Mouse (Mus musculus) urinary bladder, postnatal 10 days (tissue): ENCODE results near the gene Lrp8.

Source experiments
- DNase-seq: peaks from one replicate; pipeline ENCODE4 v3.0.0; 2022; ENCODE audit warnings: low spot score

The Lrp8 gene

DNA sequence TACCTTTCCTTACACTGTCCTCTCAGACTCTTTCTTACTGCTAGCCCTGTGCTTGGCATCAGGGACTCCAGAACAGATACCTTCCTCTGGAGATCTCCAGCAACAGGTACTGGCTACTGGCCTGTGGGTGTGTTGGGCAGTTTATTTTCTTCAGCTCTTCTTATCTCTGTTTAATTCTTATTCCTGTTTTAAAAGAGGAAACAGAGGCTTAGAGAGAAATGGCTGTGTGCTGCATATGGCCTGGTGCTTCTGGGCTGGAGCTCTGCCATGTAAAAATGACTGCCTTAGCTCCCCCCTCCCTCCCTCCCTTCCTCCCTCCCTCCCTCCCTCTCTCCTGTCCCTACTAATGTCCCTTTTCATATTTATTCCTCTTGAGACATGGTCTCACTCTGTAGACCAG is 6.6 kb downstream of the Lrp8 start:
- no peak for DNase-seq

DNA sequence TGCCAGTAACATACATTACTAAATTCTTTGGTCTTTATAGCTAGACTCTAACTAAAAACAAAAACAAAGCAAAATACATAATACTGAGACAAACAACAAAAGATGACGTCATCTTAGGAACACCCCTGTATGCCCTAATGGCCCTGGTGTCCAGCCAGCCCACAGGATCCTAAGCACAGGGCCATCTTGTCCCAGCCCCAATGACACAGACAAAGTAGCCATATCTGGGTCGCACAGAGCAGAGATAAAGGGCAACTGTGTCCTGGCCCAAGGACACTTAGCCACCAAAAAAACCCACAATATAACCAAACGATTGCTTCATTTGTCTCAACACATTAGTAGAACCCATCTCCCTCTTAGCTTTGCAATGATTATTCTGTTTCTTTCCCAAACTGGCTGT is 8.9 kb downstream of the Lrp8 start:
- DNase-seq: no peak

DNA sequence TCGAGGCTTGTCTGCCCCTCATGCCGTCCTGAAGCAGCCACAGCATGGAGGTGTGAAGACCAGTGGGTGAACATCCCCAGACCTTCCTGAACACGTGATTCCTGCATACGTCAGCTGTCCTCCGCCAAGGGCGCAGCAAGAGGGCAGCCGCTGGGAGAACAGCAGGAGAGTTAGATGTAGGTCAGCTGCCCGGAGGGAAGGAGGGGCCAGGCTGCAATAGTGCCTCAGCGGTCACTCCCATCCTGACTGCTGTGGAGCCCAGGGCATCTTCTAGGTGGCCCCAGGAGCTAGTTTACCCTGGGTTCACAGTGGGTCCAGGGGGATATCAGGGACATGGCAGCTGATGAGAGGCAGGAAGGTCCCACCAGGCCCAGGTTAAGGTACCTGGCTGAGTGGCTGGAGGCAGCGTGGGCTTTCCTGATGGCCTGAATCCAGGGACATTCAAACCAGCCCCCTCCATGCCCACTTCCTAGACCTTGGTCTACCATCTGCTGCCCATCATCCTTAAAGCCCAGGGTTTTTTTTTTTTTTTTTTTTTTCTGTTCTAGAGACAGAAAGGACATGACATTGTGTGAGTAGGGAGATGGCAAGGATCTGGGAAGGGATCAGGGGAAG is 9.8 kb downstream of the Lrp8 start:
- DNase-seq: no peak

DNA sequence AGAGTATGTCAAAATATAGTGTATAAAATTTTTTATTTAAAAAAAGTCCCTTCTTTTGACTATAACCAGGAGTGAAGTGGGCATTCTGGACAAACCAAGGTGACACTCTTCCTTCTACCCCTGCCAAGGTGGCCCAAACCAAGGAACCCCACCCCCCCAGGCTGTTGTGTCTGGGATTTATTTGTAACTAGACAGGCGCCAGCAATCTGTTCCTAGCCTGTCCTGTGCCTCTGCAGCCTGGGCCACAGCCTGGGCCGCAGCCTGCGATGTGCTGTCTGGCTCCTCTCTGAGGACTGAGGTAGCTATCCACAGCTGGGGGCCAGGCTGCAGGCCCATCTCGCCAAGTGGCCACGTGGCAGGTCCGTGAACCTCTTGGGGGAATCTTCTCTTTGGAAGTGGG is 10.3 kb downstream of the Lrp8 start:
- no peak for DNase-seq

DNA sequence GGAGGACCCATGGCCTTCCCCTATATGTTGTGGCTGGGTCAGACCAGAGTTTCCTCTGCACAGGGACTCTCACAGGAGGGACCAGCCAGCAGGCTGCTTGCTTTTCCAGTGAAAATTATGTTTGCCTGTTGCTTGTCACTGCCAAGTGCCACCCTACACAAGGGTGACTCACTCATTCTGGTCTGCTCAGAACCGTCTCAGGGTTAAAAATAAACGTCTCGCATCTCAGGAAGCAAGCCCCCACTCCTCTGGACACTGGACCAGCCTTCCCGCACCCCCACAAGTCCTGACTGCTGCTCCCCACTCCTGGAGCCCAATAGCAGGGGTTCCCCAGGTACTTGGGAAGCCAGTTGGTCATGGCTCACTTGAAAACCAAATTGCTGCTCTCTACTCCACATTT is 14.4 kb downstream of the Lrp8 start:
- no peak for DNase-seq

DNA sequence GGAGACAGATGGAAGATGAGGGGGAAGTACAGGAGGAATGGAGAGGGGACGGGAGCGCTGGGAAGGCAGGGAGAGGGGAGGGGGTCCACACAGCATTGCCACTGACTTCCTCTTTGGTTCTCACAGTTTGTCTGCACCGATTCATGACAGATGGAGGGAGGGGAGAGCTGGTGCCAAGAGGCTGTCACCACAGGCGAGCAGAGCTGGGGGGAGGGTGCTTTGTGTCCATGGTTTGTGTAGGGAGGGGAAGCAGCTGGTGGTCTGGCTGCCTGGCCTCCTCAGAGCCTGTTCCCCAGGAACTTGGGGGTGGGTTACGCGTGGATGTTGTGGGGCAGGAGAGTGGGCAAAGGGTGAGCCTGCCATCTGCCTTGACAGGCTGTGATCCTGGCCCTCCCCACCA is 15.4 kb downstream of the Lrp8 start:
- DNase-seq: no peak

DNA sequence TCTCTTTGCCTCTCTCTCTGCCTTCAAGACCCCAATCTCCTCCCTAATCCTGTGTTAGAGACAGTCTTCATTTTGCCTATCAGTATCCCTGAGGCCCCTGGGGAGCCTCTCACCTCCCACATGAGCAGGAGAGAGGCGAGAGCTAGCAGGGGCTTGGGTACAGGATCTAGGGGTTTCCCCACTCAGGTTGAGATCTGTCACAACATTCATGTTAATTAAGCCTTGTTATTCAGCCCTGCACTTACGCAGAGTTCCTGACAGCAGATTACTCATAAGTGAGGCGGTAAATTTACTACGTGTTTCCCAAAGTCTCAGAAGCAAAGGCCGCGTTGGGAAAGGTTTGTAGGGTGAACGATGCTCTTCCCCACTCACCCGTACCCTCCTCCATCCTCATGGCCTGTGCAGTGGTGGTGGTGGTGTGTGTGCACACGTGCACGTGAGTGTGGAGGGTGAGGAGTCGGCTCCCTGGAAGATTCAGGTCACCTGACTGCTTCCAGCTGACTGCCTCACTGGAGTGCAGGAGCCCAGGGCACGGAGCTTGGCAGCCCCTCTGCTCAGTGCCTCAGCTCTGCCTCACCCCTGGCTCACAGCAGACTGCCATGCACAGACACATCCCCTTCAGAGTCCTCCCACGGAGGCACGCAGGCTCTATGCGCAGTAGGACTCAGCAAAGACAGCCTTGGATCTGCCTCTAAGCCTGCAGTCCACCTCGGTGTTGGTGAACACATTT is 18.1 kb downstream of the Lrp8 start:
- no peak for DNase-seq

DNA sequence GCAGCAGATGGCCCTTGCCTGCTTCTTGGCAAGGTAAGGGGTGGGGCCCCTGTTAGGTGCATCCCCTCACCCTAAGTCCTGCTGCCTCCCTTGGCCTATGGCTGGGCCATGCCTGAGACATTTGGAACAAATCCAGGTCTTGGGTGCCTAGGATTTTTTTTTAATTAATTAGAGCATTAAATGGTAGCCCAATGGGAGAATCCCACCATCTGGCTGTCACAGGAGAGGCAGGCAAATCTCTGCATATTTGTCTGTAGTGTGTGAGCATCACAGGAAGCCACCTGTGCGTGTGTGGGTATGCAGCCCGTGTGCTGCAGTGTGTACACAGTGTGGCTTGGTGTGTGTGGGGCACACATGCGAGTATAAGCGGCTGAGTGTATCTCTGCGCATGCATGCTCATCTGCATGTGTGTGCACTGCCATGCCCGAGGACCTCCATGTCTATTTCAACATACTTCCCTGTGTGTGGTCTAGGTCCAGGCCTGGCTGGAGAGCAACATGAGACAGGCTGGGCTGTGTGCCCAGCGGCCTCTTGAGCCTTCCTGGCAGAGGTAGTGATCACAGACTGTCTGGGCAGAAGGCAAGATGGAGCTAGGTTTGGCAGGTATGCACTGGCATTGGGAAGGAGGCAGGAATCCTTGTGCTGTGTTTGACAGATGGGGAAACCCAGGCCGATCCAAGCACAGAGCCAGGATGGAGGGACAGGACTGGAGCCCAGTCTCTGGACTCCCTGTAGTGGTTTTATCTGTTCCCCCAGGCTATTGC is 19.0 kb downstream of the Lrp8 start:
- DNase-seq: no peak

DNA sequence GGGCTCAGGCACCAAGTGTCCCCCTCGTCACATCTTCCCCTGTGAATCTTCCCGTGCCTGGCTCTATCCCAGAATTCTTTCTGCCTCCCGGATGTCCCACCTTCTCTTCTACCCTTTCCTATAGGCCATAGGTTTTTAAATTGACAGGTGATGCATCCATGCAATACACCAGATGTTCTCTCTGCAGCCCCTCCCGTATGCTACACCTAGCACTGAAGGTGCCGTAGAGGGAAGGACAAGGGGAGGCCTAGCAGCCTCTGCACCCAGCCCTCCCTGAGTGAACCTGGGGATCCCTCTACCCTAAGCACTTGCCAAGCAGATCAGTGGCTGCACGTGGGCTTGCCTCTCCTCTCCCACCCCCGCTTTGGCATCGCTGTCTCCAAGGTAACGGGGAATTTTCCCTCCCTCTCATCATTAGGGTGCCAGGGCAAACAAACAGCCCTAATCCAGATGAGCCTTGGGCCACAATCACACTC is 20.9 kb downstream of the Lrp8 start:
- DNase-seq: no peak

DNA sequence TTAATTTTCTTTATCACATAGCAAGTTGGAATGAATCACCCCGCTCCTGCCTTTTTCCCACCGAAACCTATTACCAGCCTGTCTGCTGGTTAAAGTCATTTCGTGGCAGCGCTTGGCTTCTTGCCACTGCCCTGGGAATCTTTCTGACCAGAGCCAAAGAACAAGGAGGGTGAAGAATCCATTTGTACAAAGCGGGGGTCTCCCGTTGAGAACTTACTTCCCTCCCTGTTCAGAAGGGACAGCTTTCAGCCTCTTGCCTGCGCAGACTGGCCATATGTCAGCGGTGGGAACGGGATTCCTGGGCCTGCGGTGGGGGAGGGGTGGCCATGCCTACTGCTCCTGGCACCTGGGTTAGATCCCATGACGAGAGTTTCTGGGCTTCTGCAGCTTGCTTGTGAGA is 21.4 kb downstream of the Lrp8 start:
- no peak for DNase-seq

DNA sequence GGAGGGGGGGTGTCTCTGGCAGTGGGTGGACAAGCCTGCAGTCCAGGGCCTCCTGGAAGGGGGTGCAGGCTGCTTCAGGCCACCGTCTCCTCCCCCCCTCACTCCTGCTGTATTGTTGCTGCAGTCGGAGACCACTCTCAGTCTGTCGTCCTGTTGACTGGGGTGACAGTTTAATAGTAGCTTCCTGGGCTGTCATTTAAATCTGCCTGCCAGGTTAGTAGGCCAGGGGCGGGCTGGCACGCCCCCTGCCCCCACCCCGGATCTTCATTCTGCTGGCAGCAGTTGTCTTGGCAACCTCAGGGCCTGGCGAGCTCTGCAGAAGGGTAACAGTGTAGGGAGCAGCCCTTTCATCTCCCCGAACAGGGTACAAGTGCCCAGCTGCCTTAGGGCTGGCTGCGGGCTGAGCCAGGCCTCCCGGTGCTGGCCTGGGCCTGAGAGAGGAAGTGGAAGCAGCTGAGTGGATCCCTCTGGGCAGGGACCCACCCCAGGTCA is 26.7 kb downstream of the Lrp8 start:
- DNase-seq: no peak

DNA sequence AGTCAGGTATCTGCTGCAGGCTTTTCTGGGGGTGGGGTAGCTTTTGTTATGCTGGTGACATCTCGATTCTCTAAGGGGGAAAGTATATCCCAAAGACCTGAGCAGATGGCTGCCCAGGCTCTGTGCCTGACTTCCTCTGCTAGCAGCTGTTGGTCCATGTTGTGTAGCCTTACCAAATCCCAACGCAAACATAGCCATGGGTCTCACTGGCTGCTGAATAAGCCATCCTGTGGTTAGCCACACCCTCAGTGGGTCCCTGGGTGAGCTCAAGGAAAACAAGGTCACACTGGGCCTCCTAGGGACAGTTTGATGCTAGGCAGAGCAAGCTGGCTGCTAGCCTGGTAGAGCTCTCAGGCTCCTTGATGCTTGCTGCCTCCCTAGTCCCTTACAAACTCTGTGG is 27.6 kb downstream of the Lrp8 start:
- no peak for DNase-seq

DNA sequence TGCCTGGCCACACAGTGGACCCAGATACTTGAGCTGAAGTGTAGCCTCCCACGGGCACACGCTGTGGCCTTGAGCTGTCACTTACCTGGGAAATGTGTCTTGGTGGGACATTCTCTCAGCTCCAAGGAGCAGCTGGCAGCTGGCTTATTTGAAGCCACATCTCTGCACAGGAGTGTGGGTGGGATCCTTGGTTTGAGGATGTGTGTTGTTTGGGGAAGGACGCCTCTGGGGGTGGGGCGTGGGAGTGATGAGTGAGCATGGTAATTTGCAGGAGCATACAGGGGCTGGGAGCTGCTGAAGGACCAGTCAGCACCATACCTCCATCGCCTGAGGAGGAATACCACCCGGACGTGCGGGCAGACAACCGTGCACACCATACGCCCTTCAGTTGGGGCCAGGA is 28.1 kb downstream of the Lrp8 start:
- no peak for DNase-seq

DNA sequence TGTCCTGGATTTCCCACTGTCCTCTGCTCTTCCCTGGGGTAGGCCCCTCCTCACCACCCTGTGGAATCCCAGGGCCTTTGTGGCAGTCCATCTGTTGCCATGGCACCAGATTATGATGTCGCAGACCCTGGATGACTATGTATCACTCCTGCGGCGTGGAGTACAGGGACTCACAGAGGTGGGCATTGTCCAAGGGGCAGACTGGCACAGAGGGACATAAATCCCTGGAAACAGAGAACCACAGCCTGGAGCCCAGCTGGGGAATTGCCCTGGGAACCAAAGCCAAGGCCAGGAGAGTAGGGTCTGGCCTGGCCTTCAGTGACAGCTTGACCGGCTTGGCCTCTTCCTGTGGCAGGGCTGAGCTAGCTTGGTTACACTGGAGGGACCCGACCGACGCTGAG is 28.8 kb downstream of the Lrp8 start:
- DNase-seq: no peak

DNA sequence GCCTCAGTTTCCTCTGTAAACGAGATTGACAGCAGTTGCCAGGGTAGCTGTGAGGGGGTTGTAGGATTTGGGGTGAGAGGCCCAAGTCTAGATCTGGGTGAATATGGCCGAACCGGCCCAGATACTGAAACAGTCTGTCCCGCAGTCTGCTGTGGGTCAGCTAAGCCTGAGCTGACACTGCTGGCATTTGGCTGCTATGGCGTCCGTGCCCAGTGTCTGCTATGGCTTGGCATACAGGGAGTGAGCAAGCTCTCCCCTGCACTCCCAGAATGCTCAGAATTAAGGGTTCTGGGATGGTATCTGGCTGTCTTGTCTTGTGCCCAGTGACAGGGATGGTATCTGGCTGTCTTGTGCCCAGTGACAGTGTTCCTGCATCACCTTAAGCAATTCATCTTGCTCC is 29.6 kb downstream of the Lrp8 start:
- DNase-seq: no peak

DNA sequence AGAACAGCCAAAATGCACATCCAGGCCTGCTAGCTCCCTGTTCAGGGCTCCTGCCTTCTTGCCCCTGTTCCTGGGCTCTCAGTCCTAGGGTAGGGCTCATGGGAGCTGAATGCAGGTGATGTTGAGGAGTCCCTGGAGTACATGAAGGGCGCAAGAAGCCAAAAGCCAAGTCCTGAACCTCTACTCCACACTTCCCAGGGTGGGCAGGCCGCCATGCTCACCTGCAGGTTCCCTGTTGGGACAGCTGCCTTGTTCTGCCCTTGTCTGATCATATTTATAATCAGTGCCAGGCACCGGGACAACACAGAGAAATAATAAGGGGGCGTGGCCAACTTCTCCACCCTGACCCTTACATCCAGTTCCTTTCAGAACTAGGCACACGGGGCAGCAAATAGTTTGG is 31.5 kb downstream of the Lrp8 start:
- DNase-seq: no peak

DNA sequence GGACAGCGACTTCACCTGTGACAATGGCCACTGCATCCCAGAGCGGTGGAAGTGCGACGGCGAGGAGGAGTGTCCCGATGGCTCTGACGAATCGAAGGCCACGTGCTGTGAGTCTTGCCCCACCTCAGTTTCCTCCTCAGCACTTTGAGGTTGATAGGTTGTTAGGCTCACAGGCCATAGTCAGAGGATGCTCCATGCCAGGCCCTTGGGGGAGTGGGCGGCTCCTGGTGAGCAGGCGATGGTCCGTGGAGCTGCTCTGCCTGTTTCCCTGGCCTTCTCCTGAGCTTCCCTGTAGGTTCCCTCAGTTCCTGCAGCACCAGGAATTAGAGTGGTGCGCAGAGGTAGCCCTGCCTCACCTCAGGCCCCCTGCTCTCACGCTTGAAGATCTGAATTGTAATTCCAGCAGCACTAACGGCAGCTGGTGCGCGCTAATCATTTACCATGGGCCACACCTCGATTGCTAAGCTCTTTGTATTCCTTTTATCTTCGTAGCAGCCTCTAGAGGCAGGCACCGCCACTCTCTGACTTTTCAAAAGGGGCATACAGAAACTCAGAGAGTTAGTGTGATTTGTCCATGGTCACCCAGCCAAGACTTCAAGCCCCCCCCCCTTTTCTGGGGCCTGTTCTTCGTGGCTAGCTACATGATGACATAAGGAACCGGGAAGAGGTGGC is 32.7 kb downstream of the Lrp8 start:
- DNase-seq: no peak

DNA sequence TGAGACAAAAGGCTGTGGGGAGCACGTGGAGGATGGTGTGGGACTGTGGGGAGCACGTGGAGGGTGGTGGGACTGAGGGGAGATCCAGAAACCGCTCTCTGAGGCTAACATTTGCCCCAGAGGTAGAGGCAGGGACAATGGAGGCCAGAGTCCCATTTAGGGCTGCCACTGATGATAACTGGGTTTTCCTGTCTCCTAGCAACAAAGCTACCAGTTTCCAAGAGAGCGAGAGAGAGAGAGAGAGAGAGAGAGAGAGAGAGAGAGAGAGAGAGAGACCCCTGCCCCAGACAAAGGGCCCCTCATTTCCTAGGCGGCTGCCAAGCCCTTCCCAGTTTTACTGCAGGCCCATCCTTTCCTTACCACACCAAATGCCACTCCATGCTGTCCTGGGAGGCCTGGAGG is 33.4 kb downstream of the Lrp8 start:
- DNase-seq: no peak

DNA sequence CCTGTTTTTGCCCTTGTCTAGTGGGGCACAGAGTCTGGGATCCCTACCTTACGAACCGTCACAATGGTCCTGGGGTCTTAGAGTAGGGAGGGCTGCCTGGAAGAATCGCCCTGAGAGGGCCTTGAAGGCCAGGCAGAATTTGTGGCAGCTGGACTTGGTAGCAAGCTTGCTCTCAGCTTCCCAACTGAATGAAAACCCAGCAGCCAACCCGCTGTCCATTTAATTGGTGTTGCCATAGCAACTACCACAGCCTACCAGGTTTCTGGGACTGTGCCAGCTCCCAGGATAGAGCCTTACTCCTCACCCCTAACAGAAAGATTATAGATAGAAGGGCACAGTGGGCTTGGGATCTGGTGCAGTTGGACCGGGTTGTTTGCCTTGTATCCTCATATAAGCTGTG is 34.7 kb downstream of the Lrp8 start:
- no peak for DNase-seq

DNA sequence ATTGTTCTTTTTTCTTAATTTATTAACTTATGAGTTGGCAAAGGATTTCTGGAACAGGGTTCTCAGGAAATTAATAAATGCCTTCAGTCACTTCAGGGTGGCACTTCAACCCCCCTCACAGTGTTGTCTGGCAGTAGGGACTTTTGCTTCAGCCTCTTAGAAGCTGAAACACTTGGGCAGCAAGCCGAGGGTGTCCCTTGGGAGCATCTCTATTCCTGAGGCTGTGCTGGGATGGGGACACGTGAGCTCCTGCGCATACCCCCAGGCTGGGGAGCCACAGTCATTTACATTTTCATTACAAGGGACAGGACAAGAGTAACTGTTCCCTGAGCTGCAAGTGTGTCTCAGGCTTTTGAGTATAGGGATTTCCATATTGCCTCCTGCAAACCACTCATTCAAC is 35.8 kb downstream of the Lrp8 start:
- DNase-seq: no peak

DNA sequence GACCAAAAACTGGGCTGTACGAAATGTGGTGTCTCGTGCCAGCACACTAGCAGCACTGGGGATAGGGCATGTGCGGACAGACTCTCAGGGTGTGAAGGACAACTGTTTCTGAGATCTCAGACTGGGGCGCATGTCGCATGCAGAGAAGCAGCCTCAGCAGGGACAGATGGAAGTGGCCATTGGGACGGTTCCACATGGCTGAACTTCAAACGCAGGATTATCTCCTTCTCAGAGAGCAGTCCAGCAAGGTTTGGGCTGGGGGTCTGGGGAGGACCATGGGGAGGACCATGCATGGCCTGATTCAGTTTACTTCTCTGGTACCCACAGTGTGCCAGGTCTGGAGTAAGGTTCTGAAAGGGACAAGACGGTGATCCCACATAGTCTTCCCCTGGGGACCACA is 41.6 kb downstream of the Lrp8 start:
- no peak for DNase-seq

DNA sequence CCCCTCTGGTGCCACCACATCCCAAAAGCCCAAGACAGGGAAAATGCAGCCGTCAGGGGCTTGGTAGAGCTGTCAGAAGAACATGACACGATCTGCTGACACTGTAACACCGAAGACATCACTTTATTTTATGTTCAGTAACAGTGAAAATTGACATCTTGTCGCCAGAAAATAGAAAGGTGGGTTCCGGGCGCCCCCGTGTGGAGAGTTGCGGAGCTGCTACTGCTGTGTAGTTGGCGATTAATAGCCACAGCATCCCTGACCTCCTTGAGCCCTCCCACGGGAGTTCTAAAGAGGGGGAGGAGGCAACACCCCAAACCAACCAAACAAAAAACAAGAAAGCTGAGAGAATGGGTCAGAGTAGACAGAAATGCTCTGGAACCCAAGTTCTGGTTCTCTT is 42.9 kb downstream of the Lrp8 start:
- DNase-seq: peak; percentile 51

DNA sequence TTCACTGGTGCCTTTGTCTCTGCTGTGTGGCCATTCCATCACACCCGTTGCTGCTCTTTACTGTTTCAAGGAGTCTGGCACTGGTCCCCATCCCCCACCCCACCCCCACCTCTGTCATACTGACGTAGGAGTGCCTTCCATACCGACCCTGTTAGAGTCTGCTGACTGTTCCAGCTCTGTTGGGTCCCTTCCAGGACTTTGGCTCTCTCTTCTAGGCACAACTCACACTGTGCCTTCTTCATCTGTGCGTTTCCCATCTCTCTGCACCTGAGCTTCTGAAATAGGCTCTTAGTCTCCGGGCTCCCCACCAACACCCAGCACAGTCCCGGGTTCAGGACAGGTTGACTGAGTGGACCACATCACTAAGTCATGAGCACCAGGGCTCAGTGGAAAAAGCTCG is 44.7 kb downstream of the Lrp8 start:
- no peak for DNase-seq
